Mouse (Mus musculus): ENCODE measurements around the gene Cog2. TPM values are rescaled to one million over a fixed set of nuclear protein-coding genes. Genes with fewer than 3 reads are reported as not detected.

The Cog2 gene
- polyA plus RNA-seq, 1 experiment from 2014 or later = 19.1 TPM

- H3K27me3 ChIP-seq = no peaks in the 10 kb centered on the region
These were observed 26.2 kb downstream of the Cog2 start for GRCm38 (mm10) chr8:124546815-124547214.

GRCm38 (mm10) chr8:124547269-124547668 is 26.7 kb downstream of the Cog2 start:
- 72% methylated on average over 11 of the region's 11 CpGs for WGBS (ENCODE audit: insufficient replicate concordance)
- Histone ChIP-seq H3K4me1 (replicated peaks) (no peaks in the 10 kb centered on the region), H3K9ac (no peak overlapping the region), H3K4me2 (no peak overlapping the region), H3K36me3 (peaks cover 96% of the 10 kb centered on the region), H3K4me3 (replicated peaks) (no peak overlapping the region), H3K9me3 (replicated peaks) (no peaks in the 10 kb centered on the region), H3K27me3 (no peaks in the 10 kb centered on the region), H3K27ac (no peak overlapping the region)
- DNase-seq (no peak), ATAC-seq (ENCODE audit: low read depth) (no peak)

More at GRCm38 (mm10) chr8:124546815-124547214, 26.2 kb downstream of the Cog2 start:
- no peak overlapping the region for H3K4me2 ChIP-seq
- 91% methylated on average over 7 of the region's 7 CpGs for WGBS (ENCODE audit: insufficient replicate concordance)
- no peak overlapping the region for H3K9ac ChIP-seq
- no peaks in the 10 kb centered on the region for H3K9me3 ChIP-seq (replicated peaks)
- ATAC-seq (ENCODE audit: low read depth) (no peak), DNase-seq (no peak)
- no peak overlapping the region for H3K4me3 ChIP-seq (replicated peaks)
- no peaks in the 10 kb centered on the region for H3K4me1 ChIP-seq (replicated peaks)
- H3K27ac ChIP-seq = no peak overlapping the region
- H3K36me3 ChIP-seq = peaks cover 96% of the 10 kb centered on the region

- Histone ChIP-seq H3K27ac (no peak overlapping the region), H3K9me3 (replicated peaks) (no peaks in the 10 kb centered on the region), H3K4me1 (replicated peaks) (no peaks in the 10 kb centered on the region), H3K4me3 (replicated peaks) (no peak overlapping the region), H3K36me3 (peaks cover 92% of the 10 kb centered on the region), H3K27me3 (no peaks in the 10 kb centered on the region), H3K4me2 (no peak overlapping the region), H3K9ac (no peak overlapping the region)
- ATAC-seq (ENCODE audit: low read depth) (no peak), DNase-seq (no peak)
- WGBS (ENCODE audit: insufficient replicate concordance) = 88% methylated on average over 1 of the region's 1 CpGs
These were observed 27.6 kb downstream of the Cog2 start for GRCm38 (mm10) chr8:124548187-124548586.

GRCm38 (mm10) chr8:124551011-124551661 is 30.6 kb downstream of the Cog2 start:
- Histone ChIP-seq H3K9ac (no peak overlapping the region), H3K36me3 (peaks cover 68% of the 10 kb centered on the region), H3K4me2 (no peak overlapping the region), H3K9me3 (replicated peaks) (no peaks in the 10 kb centered on the region), H3K27me3 (no peaks in the 10 kb centered on the region), H3K4me3 (replicated peaks) (no peak overlapping the region), H3K27ac (no peak overlapping the region), H3K4me1 (replicated peaks) (no peaks in the 10 kb centered on the region)
- 88% methylated on average over 15 of the region's 15 CpGs for WGBS (ENCODE audit: insufficient replicate concordance)
- ATAC-seq (ENCODE audit: low read depth) = no peak
- DNase-seq = no peak

- 75% methylated on average over 7 of the region's 7 CpGs for WGBS (ENCODE audit: insufficient replicate concordance)
- no peak overlapping the region for H3K9ac ChIP-seq
- ATAC-seq (ENCODE audit: low read depth) (no peak), DNase-seq (no peak)
- H3K27me3 ChIP-seq = no peaks in the 10 kb centered on the region
- H3K4me1 ChIP-seq (replicated peaks) = 0 out of 2 replicates have a peak, but pooled peaks cover 3% of the 10 kb centered on the region
- no peak overlapping the region for H3K4me2 ChIP-seq
- H3K27ac ChIP-seq = no peak overlapping the region
- H3K9me3 ChIP-seq (replicated peaks) = no peaks in the 10 kb centered on the region
- H3K4me3 ChIP-seq (replicated peaks) = no peak overlapping the region
- H3K36me3 ChIP-seq = peaks cover 33% of the 10 kb centered on the region
These were observed 34.7 kb downstream of the Cog2 start for GRCm38 (mm10) chr8:124555113-124555750.

GRCm38 (mm10) chr8:124556164-124556563 is 35.6 kb downstream of the Cog2 start:
- ATAC-seq (ENCODE audit: low read depth) = no peak
- no peak overlapping the region for H3K9ac ChIP-seq
- DNase-seq = no peak
- H3K27ac ChIP-seq = no peak overlapping the region
- H3K36me3 ChIP-seq = peaks cover 24% of the 10 kb centered on the region
- H3K4me2 ChIP-seq = no peak overlapping the region
- 76% methylated on average over 7 of the region's 7 CpGs for WGBS (ENCODE audit: insufficient replicate concordance)
- H3K9me3 ChIP-seq (replicated peaks) = no peaks in the 10 kb centered on the region
- H3K27me3 ChIP-seq = no peaks in the 10 kb centered on the region
- H3K4me1 ChIP-seq (replicated peaks) = 0 out of 2 replicates have a peak, but pooled peaks cover 3% of the 10 kb centered on the region
- H3K4me3 ChIP-seq (replicated peaks) = no peak overlapping the region

GRCm38 (mm10) chr8:124556658-124557057 is 36.1 kb downstream of the Cog2 start:
- H3K27me3 ChIP-seq = no peaks in the 10 kb centered on the region
- H3K36me3 ChIP-seq = peaks cover 19% of the 10 kb centered on the region
- H3K9ac ChIP-seq = no peak overlapping the region
- 0 out of 2 replicates have a peak, but pooled peaks cover 3% of the 10 kb centered on the region for H3K4me1 ChIP-seq (replicated peaks)
- no peak overlapping the region for H3K27ac ChIP-seq
- H3K9me3 ChIP-seq (replicated peaks) = no peaks in the 10 kb centered on the region
- ATAC-seq (ENCODE audit: low read depth) (no peak), DNase-seq (no peak)
- WGBS (ENCODE audit: insufficient replicate concordance) = 80% methylated on average over 13 of the region's 13 CpGs
- no peak overlapping the region for H3K4me2 ChIP-seq
- no peak overlapping the region for H3K4me3 ChIP-seq (replicated peaks)

GRCm38 (mm10) chr8:124557476-124557875 is 36.9 kb downstream of the Cog2 start:
- Histone ChIP-seq H3K27ac (no peak overlapping the region), H3K4me2 (no peak overlapping the region), H3K9ac (no peak overlapping the region), H3K36me3 (peaks cover 11% of the 10 kb centered on the region), H3K27me3 (no peaks in the 10 kb centered on the region), H3K4me1 (replicated peaks) (0 out of 2 replicates have a peak, but pooled peaks cover 3% of the 10 kb centered on the region), H3K4me3 (replicated peaks) (no peak overlapping the region), H3K9me3 (replicated peaks) (no peaks in the 10 kb centered on the region)
- WGBS (ENCODE audit: insufficient replicate concordance) = 49% methylated on average over 5 of the region's 5 CpGs
- DNase-seq (no peak), ATAC-seq (ENCODE audit: low read depth) (no peak)

GRCm38 (mm10) chr8:124567126-124567525 is 46.6 kb downstream of the Cog2 start:
- Histone ChIP-seq H3K4me3 (replicated peaks) (no peak overlapping the region), H3K4me1 (replicated peaks) (peaks cover 12% of the 10 kb centered on the region), H3K27ac (no peak overlapping the region), H3K36me3 (no peaks in the 10 kb centered on the region), H3K27me3 (no peaks in the 10 kb centered on the region), H3K9me3 (replicated peaks) (no peaks in the 10 kb centered on the region), H3K4me2 (peak overlapping the region; percentile 47; the same call in 1 of the 2 replicates), H3K9ac (no peak overlapping the region)
- DNase-seq (no peak), ATAC-seq (ENCODE audit: low read depth) (no peak)
- 55% methylated on average over 6 of the region's 6 CpGs for WGBS (ENCODE audit: insufficient replicate concordance)

- Histone ChIP-seq H3K9ac (no peak overlapping the region), H3K27me3 (no peaks in the 10 kb centered on the region), H3K4me1 (replicated peaks) (peaks cover 12% of the 10 kb centered on the region), H3K27ac (no peak overlapping the region), H3K4me2 (peak overlapping the region; percentile 47), H3K9me3 (replicated peaks) (no peaks in the 10 kb centered on the region), H3K4me3 (replicated peaks) (0 out of 2 replicates have a peak overlapping the region, but pooled peaks have one; percentile 8), H3K36me3 (no peaks in the 10 kb centered on the region)
- ATAC-seq (ENCODE audit: low read depth) (no peak), DNase-seq (no peak)
- WGBS (ENCODE audit: insufficient replicate concordance) = 68% methylated on average over 3 of the region's 3 CpGs
These were observed 47.0 kb downstream of the Cog2 start for GRCm38 (mm10) chr8:124567584-124567983.

- Histone ChIP-seq H3K36me3 (no peaks in the 10 kb centered on the region), H3K4me3 (replicated peaks) (peak overlapping the region; percentile 26), H3K27ac (peak overlapping the region; percentile 73), H3K4me1 (replicated peaks) (peaks cover 17% of the 10 kb centered on the region), H3K4me2 (peak overlapping the region; percentile 47), H3K27me3 (no peaks in the 10 kb centered on the region), H3K9me3 (replicated peaks) (no peaks in the 10 kb centered on the region), H3K9ac (peak overlapping the region; percentile 50)
- 50% methylated on average over 2 of the region's 2 CpGs for WGBS (ENCODE audit: insufficient replicate concordance)
- no peak for DNase-seq
- ATAC-seq (ENCODE audit: low read depth) = no peak
These were observed 48.5 kb downstream of the Cog2 start for GRCm38 (mm10) chr8:124569100-124569499.
